Mouse (Mus musculus): ENCODE data around the gene Stx6.
"Not testable (repeated sequence)": the region's sequence is repeated elsewhere in the genome, so short reads cannot be mapped to it uniquely, and the experiment has no call there.

Stx6 gene

GRCm38 (mm10) chr1:155158970-155159484 lies 512 bp downstream of the Stx6 start:
- intact Hi-C loops (cut with DNase I) = no loop called here

- intact Hi-C loops (cut with DNase I) = loop anchor here (5.0 kb wide), 1 partner anchor 40 kb away; no protein-coding TSS in a partner anchor
Observed at GRCm38 (mm10) chr1:155167453-155167852, 8.9 kb downstream of the Stx6 start.

DNA sequence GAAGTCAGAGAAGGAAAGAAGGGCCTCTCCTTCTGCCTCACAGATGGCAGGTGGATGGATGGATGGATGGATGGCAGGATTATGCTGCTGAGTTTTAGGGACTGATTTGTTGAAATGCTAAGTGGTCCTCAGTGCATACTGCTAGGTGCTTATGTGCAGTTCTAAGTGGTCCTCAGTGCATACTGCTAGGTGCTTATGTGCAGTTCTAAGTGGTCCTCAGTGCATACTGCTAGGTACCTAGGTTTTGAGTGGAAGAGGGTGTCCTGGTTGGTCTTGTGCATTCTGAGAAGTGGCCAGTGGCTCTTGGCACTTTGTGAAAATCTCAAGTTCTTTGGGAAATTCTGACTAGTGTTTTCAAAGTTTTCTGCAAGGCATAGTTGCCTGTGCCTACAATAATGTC lies 11.4 kb downstream of the Stx6 start:
- intact Hi-C loops (cut with DNase I) = loop anchor here (5.0 kb wide), 1 partner anchor 37 kb away; no protein-coding TSS in a partner anchor

GRCm38 (mm10) chr1:155172895-155173643 lies 14.6 kb downstream of the Stx6 start:
- intact Hi-C loops (cut with DNase I) = no loop called here

DNA sequence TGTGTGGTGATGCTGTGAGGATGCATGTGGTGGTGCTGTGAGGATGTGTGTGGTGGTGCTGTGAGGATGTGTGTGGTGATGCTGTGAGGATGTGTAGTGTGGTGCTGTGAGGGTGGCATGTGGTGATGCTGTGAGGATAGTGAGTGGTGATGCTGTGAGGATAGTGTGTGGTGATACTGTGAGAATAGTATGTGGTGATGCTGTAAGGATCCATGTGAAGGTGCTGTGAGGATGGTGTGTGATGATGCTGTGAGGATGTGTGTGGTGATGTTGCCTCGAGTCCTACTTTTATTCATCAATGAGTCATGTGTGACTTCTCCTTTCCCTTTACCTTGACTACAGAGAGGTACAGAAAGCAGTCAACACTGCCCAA lies 15.1 kb downstream of the Stx6 start:
- intact Hi-C loops (cut with DNase I) = not testable (repeated sequence)

DNA sequence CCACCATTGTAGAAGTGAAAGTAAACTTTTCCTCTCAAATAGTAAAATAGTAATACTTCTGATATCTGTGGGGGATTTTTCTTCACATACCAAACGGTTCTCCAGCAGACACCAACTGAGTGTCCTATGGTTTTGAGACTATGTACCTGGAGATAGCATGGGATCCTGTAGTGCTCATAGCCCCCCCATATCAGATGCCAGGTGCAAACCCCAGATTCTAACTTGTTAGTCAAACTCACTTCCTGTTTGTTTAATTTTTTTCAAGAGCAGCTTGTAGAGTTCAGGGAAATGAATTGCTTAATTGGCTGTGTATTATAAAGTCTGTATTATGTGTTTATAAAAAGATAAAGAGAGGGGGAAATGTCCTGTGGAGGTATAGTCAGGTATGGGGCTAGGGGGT lies 15.9 kb downstream of the Stx6 start:
- intact Hi-C loops (cut with DNase I) = no loop called here

GRCm38 (mm10) chr1:155178192-155178924 lies 19.8 kb downstream of the Stx6 start:
- intact Hi-C loops (cut with DNase I) = no loop called here

DNA sequence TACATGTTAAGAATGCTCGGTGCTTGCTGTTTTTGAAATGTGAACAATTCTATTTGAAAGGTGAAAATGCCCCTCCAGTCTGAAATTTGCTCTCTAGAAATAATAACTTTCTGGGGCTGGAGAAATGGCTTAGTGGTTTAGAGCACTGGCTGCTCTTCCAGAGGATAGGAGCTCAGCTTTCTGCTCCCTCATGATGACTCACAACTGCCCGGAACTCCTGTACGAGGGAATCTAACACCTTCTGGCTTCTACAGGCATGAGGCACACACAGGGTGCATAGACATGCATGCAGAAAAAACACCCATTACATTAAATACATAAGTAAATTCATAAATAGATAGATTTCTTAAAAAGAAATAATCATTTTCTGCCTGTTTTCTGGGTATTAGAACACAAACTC lies 25.7 kb downstream of the Stx6 start:
- intact Hi-C loops (cut with DNase I) = no loop called here

DNA sequence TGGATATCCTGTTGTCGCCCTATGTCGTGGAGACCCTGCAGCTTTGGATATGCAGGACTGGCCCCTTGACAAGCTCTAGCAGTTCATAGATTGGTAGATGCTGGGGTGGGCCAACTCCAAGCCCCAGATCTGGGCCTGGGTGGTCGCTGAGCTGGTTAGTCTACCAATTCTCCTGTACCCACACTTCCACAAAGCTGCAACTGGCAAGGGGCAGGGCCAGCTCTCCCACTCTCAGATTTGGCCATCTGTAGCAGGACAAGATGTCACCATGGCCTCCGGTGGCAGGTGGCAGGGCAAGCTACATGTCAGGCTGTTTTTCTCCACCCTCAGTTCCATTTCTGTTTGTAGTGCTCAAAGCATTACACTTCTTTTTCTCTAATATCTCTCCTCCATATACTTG lies 30.1 kb downstream of the Stx6 start:
- intact Hi-C loops (cut with DNase I) = no loop called here

DNA sequence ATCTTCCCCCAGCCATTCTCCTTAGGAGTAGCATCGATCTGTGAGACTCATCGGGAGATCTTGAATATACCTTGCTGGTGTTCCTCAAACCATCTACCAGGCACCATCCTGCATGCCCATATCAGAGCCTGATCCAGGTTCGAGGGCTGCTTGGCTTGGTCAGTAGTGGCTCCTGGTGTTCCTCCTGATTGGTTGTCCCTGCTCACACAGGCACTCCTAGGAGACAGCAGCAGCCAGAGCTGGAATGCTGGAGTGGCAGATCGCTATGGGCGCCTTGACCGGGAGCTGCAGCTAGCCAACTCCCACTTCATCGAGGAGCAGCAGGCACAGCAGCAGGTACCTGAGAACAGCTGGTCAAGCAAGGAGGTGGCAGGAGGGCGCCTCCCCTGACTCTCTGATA lies 32.7 kb downstream of the Stx6 start:
- intact Hi-C loops (cut with DNase I) = no loop called here

DNA sequence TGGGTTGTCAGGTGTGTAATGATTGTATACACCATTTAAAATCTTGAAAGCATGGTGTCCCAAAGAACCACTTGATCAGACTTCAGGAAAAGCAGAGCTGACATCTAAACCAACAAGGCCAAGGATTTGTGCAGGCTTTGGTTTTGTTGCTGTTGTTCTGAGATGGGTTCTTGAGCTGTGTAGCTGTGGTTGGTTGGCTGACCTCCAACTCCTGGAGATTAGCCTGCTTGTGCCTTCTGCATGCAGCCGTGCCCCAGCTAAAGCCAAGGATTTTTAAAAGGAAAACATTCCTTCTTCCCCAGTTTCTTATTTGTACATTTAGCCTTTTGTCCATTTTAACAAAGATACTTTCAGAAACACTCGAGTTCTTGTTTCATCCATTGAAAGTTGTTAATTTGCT lies 33.2 kb downstream of the Stx6 start:
- intact Hi-C loops (cut with DNase I) = no loop called here

DNA sequence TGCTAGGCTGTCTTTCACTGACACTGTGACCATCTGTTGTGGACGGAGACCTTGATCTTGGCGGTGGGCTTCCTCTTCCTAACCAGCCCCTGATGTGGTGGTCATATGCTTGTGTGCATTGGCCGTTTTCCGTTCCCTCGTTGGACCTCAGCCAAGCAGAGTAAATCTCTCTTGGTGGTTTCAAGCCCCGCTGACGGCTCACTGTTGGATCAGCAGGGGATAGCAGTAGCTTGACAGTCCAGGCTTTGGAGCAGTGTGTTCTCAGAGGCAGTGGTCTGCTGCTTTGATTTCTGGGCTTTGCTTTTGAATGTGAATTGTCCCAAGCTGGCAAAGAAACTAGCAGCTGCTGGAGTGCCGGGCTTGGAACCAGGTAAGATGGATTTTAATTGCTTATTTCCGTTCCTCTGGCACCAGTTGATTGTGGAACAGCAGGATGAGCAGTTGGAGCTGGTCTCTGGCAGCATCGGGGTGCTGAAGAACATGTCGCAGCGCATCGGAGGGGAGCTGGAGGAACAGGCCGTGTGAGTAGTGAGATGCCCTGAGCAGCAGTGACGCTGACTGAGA lies 34.4 kb downstream of the Stx6 start:
- intact Hi-C loops (cut with DNase I) = no loop called here

GRCm38 (mm10) chr1:155196691-155197090 lies 38.2 kb downstream of the Stx6 start:
- intact Hi-C loops (cut with DNase I) = no loop called here

- intact Hi-C loops (cut with DNase I) = no loop called here
Observed at GRCm38 (mm10) chr1:155199522-155199921, 41.0 kb downstream of the Stx6 start.

- intact Hi-C loops (cut with DNase I) = no loop called here
Observed at GRCm38 (mm10) chr1:155200967-155201366, 42.5 kb downstream of the Stx6 start.

GRCm38 (mm10) chr1:155201373-155201879 lies 42.9 kb downstream of the Stx6 start:
- intact Hi-C loops (cut with DNase I) = no loop called here

- intact Hi-C loops (cut with DNase I) = no loop called here
Observed at GRCm38 (mm10) chr1:155201914-155202313, 43.4 kb downstream of the Stx6 start.

- intact Hi-C loops (cut with DNase I) = no loop called here
Observed at GRCm38 (mm10) chr1:155202472-155202871, 44.0 kb downstream of the Stx6 start.

GRCm38 (mm10) chr1:155203101-155203500 lies 44.6 kb downstream of the Stx6 start:
- intact Hi-C loops (cut with DNase I) = no loop called here

GRCm38 (mm10) chr1:155203954-155204353 lies 45.4 kb downstream of the Stx6 start:
- intact Hi-C loops (cut with DNase I) = no loop called here

DNA sequence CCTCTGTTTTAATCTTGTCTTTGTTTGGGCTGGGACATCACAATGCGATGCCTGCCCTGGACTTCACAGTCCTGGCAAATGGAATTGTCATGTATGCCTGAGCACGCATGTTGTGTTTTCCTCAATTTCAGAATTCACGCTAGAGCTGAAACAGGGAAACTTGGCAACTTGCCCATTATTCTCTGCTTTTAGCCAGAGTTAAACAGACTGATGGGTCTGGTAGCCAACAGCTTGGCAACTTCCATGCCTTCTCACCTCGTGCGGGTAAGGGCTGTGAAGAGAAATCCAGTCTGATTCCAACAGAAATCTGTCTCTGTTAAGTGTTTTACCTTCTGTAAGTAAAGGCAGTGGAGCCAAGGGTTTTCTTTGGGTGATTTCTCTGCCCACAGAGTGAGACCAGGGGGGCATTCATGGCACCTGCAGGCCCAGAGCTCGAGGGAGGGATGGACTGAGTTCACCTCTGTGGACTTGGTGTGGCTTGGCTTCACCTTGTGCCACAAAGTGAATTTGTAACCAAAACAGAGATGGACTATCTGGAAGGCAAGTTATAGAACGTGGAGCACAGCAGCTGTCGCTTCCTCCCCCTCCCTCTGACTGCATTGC lies 46.1 kb downstream of the Stx6 start:
- intact Hi-C loops (cut with DNase I) = loop anchor here (5.0 kb wide), 1 partner anchor 37 kb away; no protein-coding TSS in a partner anchor

All from adrenal gland (tissue).